Mouse (Mus musculus): ENCODE results near the gene BC029722. TPM values are rescaled to one million over a fixed set of nuclear protein-coding genes. Genes with fewer than 3 reads are reported as not detected.

The BC029722 gene
- total and polyA plus RNA-seq, 2 experiments from 2014 or later = 35.2 to 56.6 TPM

DNA sequence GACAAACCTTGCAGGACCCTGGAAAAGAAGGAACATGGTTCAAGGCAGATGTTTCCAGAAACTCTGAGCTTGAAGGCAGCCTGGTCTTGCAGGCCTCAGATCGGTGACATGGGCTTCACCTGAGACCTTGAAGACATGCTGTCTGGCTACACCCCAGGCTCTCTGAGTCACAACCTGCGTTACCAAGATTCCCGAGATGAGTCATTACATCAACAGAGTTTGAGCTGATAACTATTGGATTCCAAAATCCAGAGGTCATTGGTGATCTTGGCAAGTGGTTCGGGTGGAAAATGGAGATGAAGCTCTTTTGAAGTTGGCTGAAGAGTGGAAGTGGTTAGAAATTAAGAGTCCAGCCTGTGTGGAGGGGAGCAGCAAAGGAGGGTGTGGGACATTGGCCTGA lies 9.6 kb downstream of the BC029722 start:
- H3K36me3 ChIP-seq (ENCODE audit: insufficient read depth, low read length) = peaks cover 12% of the 10 kb centered on the region
- TF ChIP-seq CTCF (IDR thresholded peaks at IDR 0.05) = no peak
- no peak overlapping the region for H3K27ac ChIP-seq (ENCODE audit: low read depth, low read length)
- ATAC-seq (ENCODE audit: low FRiP score) (no peak), DNase-seq (ENCODE audit: low spot score) (no peak)
- no peaks in the 10 kb centered on the region for H3K4me1 ChIP-seq (ENCODE audit: insufficient read depth, low read length)
- H3K4me3 ChIP-seq (ENCODE audit: low read depth, low read length) = no peak overlapping the region
- H3K27me3 ChIP-seq (ENCODE audit: insufficient read depth, low read length) = no peaks in the 10 kb centered on the region
- H3K9ac ChIP-seq (replicated peaks; ENCODE audit: low read length, poor library complexity, severe bottlenecking) = no peak overlapping the region
- 83% methylated on average over 4 of the region's 4 CpGs for WGBS
- no peaks in the 10 kb centered on the region for H3K9me3 ChIP-seq (ENCODE audit: low read length)
- no peak overlapping the region for H3K4me2 ChIP-seq (ENCODE audit: low read depth, low read length, poor library complexity, severe bottlenecking)

- no peak for DNase-seq (ENCODE audit: low spot score)
- no peak overlapping the region for H3K4me2 ChIP-seq (ENCODE audit: low read depth, low read length, poor library complexity, severe bottlenecking)
- no peak overlapping the region for H3K9ac ChIP-seq (replicated peaks; ENCODE audit: low read length, poor library complexity, severe bottlenecking)
- no peak for TF ChIP-seq CTCF (IDR thresholded peaks at IDR 0.05)
- WGBS = 85% methylated on average over 4 of the region's 4 CpGs
- no peaks in the 10 kb centered on the region for H3K9me3 ChIP-seq (ENCODE audit: low read length)
- no peak for ATAC-seq (ENCODE audit: low FRiP score)
- H3K36me3 ChIP-seq (ENCODE audit: insufficient read depth, low read length) = peaks cover 13% of the 10 kb centered on the region
- no peak overlapping the region for H3K27ac ChIP-seq (ENCODE audit: low read depth, low read length)
- H3K4me1 ChIP-seq (ENCODE audit: insufficient read depth, low read length) = no peaks in the 10 kb centered on the region
- H3K27me3 ChIP-seq (ENCODE audit: insufficient read depth, low read length) = no peaks in the 10 kb centered on the region
- H3K4me3 ChIP-seq (ENCODE audit: low read depth, low read length) = no peak overlapping the region
These were observed 11.8 kb downstream of the BC029722 start for GRCm38 (mm10) chr2:155807408-155807807.

DNA sequence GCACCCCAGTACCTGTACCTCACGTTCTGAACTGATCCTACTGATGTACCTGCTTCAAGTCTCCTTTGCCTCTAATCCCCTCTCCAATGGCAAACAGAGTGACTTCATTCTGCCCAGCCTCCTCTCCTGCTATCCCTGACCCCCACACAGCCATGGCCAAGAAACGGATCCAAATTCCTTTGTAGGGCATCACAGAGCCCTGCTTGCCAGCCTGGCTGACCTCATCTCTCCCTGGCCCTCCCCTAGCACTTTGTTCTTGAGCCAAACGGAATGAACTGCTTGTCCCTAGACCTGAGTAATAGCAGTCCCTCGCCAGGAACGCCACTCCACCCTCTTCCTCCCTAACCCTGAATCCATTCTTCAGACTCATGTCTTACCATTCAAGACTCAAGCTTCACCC lies 12.7 kb downstream of the BC029722 start:
- WGBS = 75% methylated on average over 5 of the region's 5 CpGs
- Histone ChIP-seq H3K27ac (ENCODE audit: low read depth, low read length) (no peak overlapping the region), H3K36me3 (ENCODE audit: insufficient read depth, low read length) (peaks cover 16% of the 10 kb centered on the region), H3K9ac (replicated peaks; ENCODE audit: low read length, poor library complexity, severe bottlenecking) (no peak overlapping the region), H3K4me3 (ENCODE audit: low read depth, low read length) (no peak overlapping the region), H3K9me3 (ENCODE audit: low read length) (no peaks in the 10 kb centered on the region), H3K27me3 (ENCODE audit: insufficient read depth, low read length) (no peaks in the 10 kb centered on the region), H3K4me1 (ENCODE audit: insufficient read depth, low read length) (no peaks in the 10 kb centered on the region), H3K4me2 (ENCODE audit: low read depth, low read length, poor library complexity, severe bottlenecking) (no peak overlapping the region)
- no peak for TF ChIP-seq CTCF (IDR thresholded peaks at IDR 0.05)
- no peak for DNase-seq (ENCODE audit: low spot score)
- ATAC-seq (ENCODE audit: low FRiP score) = no peak

DNA sequence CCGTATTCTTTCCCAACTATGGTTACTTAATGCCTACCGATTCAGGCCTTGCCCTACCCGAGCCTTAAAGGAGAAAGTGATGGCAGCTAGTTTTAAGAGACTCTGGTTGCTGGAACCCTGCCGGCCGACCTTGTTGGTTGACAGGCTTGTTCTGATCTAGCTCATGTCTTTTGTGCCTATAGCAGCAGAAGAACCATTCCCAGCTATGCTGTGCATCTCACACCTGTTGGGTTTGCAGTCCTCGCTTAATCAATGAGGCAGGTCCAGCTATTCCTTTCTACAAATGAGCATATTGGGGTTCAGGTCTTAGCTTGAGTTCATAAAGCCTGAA lies 13.3 kb downstream of the BC029722 start:
- Histone ChIP-seq H3K27ac (ENCODE audit: low read depth, low read length) (no peak overlapping the region), H3K27me3 (ENCODE audit: insufficient read depth, low read length) (no peaks in the 10 kb centered on the region), H3K9me3 (ENCODE audit: low read length) (no peaks in the 10 kb centered on the region), H3K9ac (replicated peaks; ENCODE audit: low read length, poor library complexity, severe bottlenecking) (no peak overlapping the region), H3K36me3 (ENCODE audit: insufficient read depth, low read length) (peaks cover 19% of the 10 kb centered on the region), H3K4me3 (ENCODE audit: low read depth, low read length) (no peak overlapping the region), H3K4me1 (ENCODE audit: insufficient read depth, low read length) (no peaks in the 10 kb centered on the region), H3K4me2 (ENCODE audit: low read depth, low read length, poor library complexity, severe bottlenecking) (no peak overlapping the region)
- 85% methylated on average over 6 of the region's 6 CpGs for WGBS
- DNase-seq (ENCODE audit: low spot score) (no peak), ATAC-seq (ENCODE audit: low FRiP score) (no peak)
- no peak for TF ChIP-seq CTCF (IDR thresholded peaks at IDR 0.05)

GRCm38 (mm10) chr2:155805231-155805924 lies 13.8 kb downstream of the BC029722 start:
- no peak for TF ChIP-seq CTCF (IDR thresholded peaks at IDR 0.05)
- WGBS = 56% methylated on average over 6 of the region's 6 CpGs
- H3K36me3 ChIP-seq (ENCODE audit: insufficient read depth, low read length) = peaks cover 20% of the 10 kb centered on the region
- no peaks in the 10 kb centered on the region for H3K4me1 ChIP-seq (ENCODE audit: insufficient read depth, low read length)
- no peaks in the 10 kb centered on the region for H3K27me3 ChIP-seq (ENCODE audit: insufficient read depth, low read length)
- H3K27ac ChIP-seq (ENCODE audit: low read depth, low read length) = no peak overlapping the region
- H3K9me3 ChIP-seq (ENCODE audit: low read length) = no peaks in the 10 kb centered on the region
- H3K4me3 ChIP-seq (ENCODE audit: low read depth, low read length) = no peak overlapping the region
- no peak overlapping the region for H3K9ac ChIP-seq (replicated peaks; ENCODE audit: low read length, poor library complexity, severe bottlenecking)
- ATAC-seq (ENCODE audit: low FRiP score) = peak; percentile 27; the same call in 1 of the 2 replicates
- DNase-seq (ENCODE audit: low spot score) = peak; percentile 72
- H3K4me2 ChIP-seq (ENCODE audit: low read depth, low read length, poor library complexity, severe bottlenecking) = no peak overlapping the region

DNA sequence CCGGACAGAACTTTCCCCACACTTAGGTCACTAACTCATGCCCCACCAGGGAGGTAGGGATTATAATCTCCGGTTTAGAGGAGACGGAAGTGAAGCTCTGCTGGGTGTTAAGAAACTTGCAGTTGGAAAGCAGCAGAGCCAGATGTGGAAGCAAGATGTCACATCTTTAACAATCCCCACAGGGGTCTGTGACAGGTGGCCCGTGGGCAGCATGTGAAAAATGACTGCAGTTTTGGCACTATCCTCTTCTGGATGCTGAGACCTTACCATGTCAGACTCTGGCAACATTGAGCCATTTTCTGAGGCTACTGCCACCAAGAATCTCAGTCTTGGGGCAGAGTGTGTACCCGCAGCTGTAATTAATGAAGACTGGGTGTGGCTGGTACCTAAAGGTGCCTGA lies 15.2 kb downstream of the BC029722 start:
- Histone ChIP-seq H3K4me2 (ENCODE audit: low read depth, low read length, poor library complexity, severe bottlenecking) (no peak overlapping the region), H3K27ac (ENCODE audit: low read depth, low read length) (no peak overlapping the region), H3K27me3 (ENCODE audit: insufficient read depth, low read length) (no peaks in the 10 kb centered on the region), H3K9ac (replicated peaks; ENCODE audit: low read length, poor library complexity, severe bottlenecking) (no peak overlapping the region), H3K4me1 (ENCODE audit: insufficient read depth, low read length) (no peaks in the 10 kb centered on the region), H3K36me3 (ENCODE audit: insufficient read depth, low read length) (peaks cover 31% of the 10 kb centered on the region), H3K4me3 (ENCODE audit: low read depth, low read length) (no peak overlapping the region), H3K9me3 (ENCODE audit: low read length) (no peaks in the 10 kb centered on the region)
- ATAC-seq (ENCODE audit: low FRiP score) (no peak), DNase-seq (ENCODE audit: low spot score) (no peak)
- 74% methylated on average over 5 of the region's 5 CpGs for WGBS
- no peak for TF ChIP-seq CTCF (IDR thresholded peaks at IDR 0.05)
